Mouse (Mus musculus) gastrocnemius, postnatal 10 days (tissue): ENCODE results near the gene Olfr418. TPM values are rescaled to one million over a fixed set of nuclear protein-coding genes. Genes with fewer than 3 reads are reported as not detected.
"Not testable (repeated sequence)": the region's sequence is repeated elsewhere in the genome, so short reads cannot be mapped to it uniquely, and the experiment has no call there.

Source experiments
- DNase-seq: peaks from one replicate; pipeline ENCODE4 v3.0.0; 2021; ENCODE audit warnings: mixed read lengths
- long read RNA-seq, 2 experiments: library from polyadenylated mRNA; stranded (forward); transcript quantifications; one replicate each; pipeline ENCODE4 v2.0.0; 2021
- total RNA-seq, 2 experiments: library from RNA; stranded (reverse); gene quantifications; 2 replicates each; pipeline ENCODE4 v1.2.3; 2021

Olfr418 gene
- total RNA-seq, result not detected
- long read RNA-seq, experiment 1, result 0 reads
- long read RNA-seq, experiment 2, result 0 reads

DNA sequence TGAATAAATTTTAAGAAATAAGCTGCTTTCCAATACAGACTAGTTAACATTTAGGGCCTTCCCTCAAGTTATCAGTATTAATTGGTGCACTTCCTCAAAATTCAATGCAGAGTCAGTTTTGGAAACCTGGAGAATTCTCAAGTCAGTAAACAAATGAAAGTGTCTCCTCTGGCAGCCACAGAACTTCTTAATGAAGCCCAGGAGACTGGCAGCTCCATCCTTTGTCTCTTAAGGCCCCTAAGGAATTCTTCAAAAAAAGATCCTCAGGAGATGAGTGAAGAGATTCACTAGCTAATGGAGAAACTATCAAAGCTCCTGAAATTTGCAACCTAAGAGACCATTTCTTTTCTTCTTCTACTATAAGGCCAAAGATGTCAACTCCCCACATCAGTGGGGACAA is at the start of gene Olfr418:
Gene Olfr418 (plus strand): TSS at position 301 of the 400 bp plus-strand sequence.
- DNase-seq, result no peak

DNA sequence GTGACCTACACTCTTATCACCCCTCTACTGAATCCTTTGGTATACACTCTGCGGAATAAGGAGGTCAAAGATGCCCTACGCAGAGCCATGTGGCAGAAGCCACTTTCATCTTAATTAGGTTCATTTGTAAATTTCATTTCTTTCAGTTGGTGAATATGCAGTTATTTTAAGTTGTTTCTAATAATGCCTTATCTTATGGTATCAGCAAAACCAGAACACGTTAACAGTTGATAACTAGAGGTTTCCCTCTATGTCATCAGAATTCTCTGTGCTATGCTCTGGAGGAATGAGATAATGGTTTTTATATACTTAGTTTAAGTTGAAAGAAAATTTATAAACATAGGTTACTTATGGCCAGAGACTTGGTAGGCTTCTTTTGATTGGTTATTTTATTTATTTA is 49.3 kb upstream of the Olfr418 start:
- DNase-seq, result no peak

DNA sequence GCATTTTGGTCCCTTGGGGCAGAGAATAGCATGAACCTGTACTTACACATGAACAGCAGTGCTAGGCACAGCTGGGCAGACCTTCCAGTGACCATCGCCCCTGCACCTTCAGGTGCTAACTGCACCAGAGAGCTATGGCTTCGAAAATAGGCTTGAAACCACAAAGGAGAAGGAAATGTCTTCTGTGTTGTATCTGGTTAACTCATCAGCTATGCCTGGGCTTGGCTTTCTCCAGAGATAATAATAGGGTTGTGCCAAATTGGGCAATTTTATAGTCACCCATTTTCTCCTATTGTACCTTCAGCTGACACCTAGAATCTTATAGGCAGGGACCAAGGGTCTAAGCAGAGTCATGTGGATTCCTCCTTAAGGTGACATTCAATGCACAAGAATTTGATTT is 38.7 kb upstream of the Olfr418 start, which contains the start of gene Fcer1a:
Gene Fcer1a (minus strand): TSS at position 134 of the 400 bp plus-strand sequence.
- DNase-seq, result no peak

DNA sequence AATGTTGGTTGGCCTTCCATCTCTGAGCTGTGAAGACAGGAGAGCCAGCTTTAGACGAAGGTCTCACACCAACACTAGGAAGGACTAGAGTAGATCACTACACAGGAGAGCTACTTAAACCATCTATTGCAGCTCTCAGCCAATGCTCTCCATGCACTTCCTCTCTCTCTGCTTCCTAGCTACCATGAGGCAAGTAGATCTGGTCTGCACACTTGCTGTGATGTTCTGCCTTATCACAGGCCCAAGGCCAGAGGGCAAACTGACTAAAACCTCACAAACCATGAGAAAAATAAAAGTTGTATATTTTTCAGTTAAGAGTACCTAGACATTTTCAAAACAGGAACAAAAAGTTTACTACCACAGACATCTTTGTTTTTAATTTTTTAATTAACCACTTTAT is 28.8 kb upstream of the Olfr418 start:
- not testable (repeated sequence) for DNase-seq

DNA sequence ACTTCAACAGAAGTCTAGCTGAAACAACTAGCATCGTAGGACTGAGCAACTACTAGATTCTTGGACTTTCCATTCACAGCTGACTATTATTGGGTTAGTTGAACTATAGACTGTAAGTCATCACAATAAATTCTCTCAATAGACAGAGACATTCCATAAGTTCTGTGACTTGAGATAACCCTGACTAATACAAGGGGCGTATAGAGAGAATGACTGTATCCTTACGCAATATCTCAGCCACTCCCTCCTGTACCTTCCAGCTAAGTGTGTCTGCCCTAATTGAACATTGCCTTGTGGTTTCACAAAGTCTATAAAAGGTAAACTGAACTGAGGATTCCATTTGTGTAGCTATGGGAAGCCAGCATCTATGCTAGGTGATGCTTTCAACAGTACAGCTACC is 15.9 kb upstream of the Olfr418 start:
- DNase-seq, result no peak

DNA sequence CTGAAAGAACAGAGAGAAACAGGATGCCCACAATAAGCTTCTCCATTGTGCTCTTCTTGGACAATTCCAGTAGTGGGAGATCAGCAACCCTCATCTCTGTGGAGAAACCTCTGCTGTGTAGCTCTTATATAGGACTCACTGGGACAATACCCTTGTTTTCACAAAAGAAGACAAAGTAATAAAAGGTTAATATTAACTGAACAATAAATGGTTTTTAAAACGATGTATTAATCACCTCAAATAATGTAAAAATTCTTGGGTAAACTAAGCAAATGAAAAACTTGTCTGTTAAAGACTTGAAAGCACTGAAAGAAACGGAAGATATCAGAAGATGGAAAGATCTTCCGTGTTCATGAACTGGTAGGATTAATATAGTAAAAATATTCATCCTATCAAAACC is 11.9 kb downstream of the Olfr418 start, which contains the start of gene Mptx2:
Gene Mptx2 (minus strand): TSS at position 101 of the 400 bp plus-strand sequence.
- no peak for DNase-seq

DNA sequence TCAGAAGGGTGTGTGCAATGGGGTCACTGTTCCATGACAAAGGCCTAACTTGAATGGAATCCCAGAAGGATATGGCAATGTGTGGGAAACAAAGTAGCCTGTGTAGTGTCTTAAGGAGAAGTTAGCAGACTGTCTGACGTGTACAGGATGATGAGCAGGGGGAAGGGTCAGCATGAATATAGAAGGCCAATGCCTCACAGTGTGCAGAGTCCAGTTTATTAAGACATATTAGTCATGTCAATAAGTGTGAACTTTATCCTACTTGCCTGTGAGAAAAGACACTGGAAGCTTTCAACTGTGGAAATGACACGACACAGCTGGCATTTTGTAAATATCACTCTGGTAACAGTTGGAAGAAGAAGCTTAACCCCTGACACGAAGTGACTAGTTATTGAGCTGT is 37.0 kb downstream of the Olfr418 start:
- not testable (repeated sequence) for DNase-seq

DNA sequence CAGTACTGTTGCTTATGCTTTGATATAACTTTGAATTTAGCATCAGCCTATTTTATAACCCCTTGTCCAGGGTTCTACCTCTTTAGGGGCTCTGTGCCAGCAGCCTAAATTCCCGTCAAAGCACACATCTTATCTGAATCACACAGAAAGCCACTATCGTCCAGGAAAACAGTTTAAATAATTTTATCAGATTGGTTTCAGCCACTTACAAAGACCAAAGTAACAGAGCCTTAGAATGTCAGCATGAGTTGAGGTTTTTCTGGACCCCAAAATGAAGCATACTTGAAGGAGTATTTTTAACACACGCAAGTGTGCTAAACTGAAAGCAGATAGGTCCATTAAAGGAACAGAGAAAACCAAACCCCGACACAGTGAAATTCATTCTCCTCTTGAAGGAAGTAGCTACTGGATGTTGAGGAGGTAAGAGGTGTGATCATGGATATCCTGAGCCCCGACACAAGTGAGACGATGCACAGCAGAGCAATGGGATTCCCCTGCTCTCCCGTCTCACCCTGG is 47.8 kb downstream of the Olfr418 start:
- DNase-seq, result not testable (repeated sequence)

DNA sequence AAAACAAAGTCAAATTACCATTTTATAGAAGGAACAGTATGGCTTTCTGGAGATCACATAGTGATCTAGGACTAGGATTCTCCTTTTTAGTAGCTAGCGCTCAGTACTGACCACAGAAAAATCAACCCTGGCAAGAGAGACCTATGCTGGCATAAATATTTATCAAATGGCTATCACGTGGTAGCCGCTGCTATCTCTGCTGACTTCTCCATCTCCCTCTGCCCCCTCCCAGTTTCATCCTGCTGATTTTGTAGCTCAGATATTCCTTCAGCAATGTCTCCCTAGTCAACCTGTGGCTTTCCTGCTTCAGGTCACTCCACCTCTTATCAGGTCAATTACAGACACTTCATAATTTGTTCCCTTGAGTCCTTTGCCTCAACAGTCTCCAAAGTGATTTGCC is 49.9 kb downstream of the Olfr418 start:
- DNase-seq, result no peak

DNA sequence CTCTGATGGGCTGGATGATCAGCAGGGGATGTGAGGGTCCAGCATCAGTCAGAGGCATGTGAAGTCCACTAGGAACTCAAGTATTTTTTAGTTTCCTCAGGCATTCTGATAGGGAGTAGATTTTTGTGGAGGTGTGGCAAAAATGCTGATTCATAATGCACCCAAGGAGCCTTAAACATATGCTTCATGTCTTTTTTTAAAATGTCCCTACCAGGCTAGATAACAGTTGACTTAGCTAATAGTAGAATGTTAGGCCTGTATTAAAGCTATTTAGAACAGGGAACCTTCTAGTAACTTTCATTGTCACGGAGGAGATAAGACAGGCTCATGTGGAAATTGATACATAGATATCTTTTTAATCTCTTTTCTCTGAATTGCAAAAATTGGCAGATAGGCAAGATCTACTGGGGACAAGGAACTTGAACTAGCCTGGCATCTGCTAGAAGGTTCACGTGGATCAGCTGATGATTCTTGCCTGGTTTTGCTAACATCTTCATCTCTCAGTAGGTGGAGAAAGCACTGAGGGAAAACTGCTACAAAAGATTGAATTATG is 52.2 kb downstream of the Olfr418 start:
- no peak for DNase-seq

DNA sequence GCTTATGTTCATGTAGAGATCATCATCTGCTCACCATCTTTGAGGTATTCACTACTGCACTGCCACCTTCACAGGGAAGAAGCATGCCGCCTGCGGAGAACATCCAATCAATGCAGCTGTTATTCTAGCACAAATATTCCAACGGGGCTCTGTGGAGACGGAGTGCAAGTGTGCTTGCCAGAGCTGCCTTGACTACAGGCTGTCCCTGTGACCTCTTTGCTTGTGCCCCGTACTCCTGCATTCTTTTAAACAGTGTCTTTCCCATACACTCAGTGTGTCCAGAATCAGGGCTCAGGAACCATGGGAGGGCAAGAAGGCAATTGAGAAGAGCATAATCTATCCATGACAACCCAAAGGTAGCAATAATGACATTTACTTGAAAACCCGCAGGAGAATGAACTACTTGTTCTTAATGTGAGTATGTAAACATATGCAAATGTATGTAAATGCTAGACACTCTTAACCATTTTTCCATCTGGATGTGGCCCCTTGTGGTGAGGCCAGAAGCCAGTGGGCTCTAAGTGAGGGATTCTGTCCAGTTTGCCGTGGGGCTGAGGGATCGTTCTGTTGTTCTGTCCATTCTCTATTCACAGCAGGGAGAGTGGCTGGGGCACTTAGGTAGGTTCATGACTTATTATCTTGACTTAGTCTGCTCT is 55.9 kb downstream of the Olfr418 start:
- DNase-seq, result no peak

DNA sequence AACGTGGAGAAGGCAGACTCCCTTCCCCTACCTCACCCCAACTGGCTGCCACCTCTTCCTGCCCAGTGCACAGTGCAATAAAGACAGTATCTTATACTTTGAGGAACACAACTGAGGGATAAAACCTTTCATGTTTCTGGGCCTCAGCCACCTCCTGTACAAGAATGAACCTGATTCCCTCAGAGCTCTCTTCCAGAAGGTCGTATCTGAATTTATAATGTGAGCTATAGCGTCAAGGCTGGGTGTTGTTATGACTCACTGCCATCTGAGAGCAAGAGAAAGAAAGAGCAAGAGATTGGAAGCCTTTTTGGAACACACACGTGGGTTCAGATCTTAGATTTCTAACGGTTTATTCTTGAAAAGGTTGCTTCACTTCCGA is 56.4 kb downstream of the Olfr418 start:
- no peak for DNase-seq

Other genes with a start within 250 kb of the Olfr418 start
- gene Olfr1408, start 128.6 kb upstream of the Olfr418 start, total RNA-seq, result not detected
- not detected for gene Olfr1406, start 75.4 kb upstream of the Olfr418 start, total RNA-seq
- gene Olfr218, start 68.2 kb upstream of the Olfr418 start, total RNA-seq, result not detected
- not detected for gene Olfr1404, start 53.6 kb upstream of the Olfr418 start, total RNA-seq
- under 1 TPM in 1 of 2 experiments, not detected in 1; 0.54 TPM for gene Fcer1a, start 38.8 kb upstream of the Olfr418 start, total RNA-seq
- not detected for gene Mptx2, start 11.8 kb downstream of the Olfr418 start, total RNA-seq
- gene Ackr1, start 67.7 kb downstream of the Olfr418 start, total RNA-seq, result 10 to 100 TPM in 1 of 2 experiments, 1 to 10 TPM in 1; 8.4 to 11.3 TPM
- gene Aim2, start 84.9 kb downstream of the Olfr418 start, total RNA-seq, result 1 to 10 TPM in 1 of 2 experiments, under 1 TPM in 1; 0.26 to 1.0 TPM
- gene Cadm3, start 101.7 kb downstream of the Olfr418 start, total RNA-seq, result 10 to 100 TPM; 22.9 to 31.4 TPM
- gene Ifi206, start 225.0 kb downstream of the Olfr418 start, total RNA-seq, result not detected